Mouse (Mus musculus) liver, postnatal 0 days (tissue): ENCODE data around the gene Ear2.
"Not testable (repeated sequence)": the region's sequence is repeated elsewhere in the genome, so short reads cannot be mapped to it uniquely, and the experiment has no call there.

ENCODE experiments used
- CTCF ChIP-seq: sonication (generic); IDR thresholded peaks from 2 replicates; pipeline ENCODE4 v1.5.1; 2016; ENCODE audit warnings: antibody characterized with exemption, low read depth
- EP300 ChIP-seq: IDR thresholded peaks from 2 replicates; pipeline ENCODE4 v1.6.1; 2016; ENCODE audit warnings: antibody characterized with exemption, low read depth, mild to moderate bottlenecking

- TF ChIP-seq EP300, CTCF: not testable (repeated sequence)
Observed at GRCm38 (mm10) chr14:44102354-44102753, at the start of gene Ear2.
